Mouse (Mus musculus) forebrain, embryonic 10.5 days (tissue): ENCODE results near the gene Trim13. TPM values are rescaled to one million over a fixed set of nuclear protein-coding genes. Genes with fewer than 3 reads are reported as not detected.

Experiments
- DNase-seq: peaks from one replicate; pipeline ENCODE4 v3.0.0-alpha.2; 2017; ENCODE audit warnings: low spot score; ENCODE audit errors: extremely low spot score
- H3K27ac ChIP-seq: fragments of 300-500 bp; sonication (generic); 2 replicates; pipeline ENCODE4 v1.5.1; 2016; ENCODE audit warnings: mild to moderate bottlenecking
- H3K27me3 ChIP-seq: fragments of 300-500 bp; sonication (generic); 2 replicates; pipeline ENCODE4 v1.6.1; 2016; ENCODE audit warnings: mild to moderate bottlenecking; ENCODE audit not compliant: poor library complexity, severe bottlenecking
- H3K36me3 ChIP-seq: fragments of 300-500 bp; sonication (generic); replicated peaks from 2 replicates; pipeline ENCODE4 v1.6.1; 2016; ENCODE audit warnings: mild to moderate bottlenecking, moderate library complexity
- H3K4me1 ChIP-seq: fragments of 300-500 bp; sonication (generic); 2 replicates; pipeline ENCODE4 v1.6.1; 2016
- H3K4me3 ChIP-seq: fragments of 300-500 bp; sonication (generic); 2 replicates; pipeline ENCODE4 v1.5.1; 2016; ENCODE audit warnings: mild to moderate bottlenecking, moderate library complexity
- H3K9me3 ChIP-seq: fragments of 300-500 bp; sonication (generic); 2 replicates; pipeline ENCODE4 v1.6.1; 2016; ENCODE audit warnings: mild to moderate bottlenecking, moderate library complexity
- WGBS: fragments of 180-500 bp; shearing (Covaris S2); methylation state at CpG from one replicate; pipeline ENCODE4 v1.1.7; 2016; 5-methylcytosine and 5-hydroxymethylcytosine counted together
- microRNA counts: library from miRNA; unstranded; fragments of <30 nt; microRNA quantifications from one replicate; lab custom pipeline; 2017
- microRNA-seq: library from miRNA; unstranded; fragments of <30 nt; microRNA quantifications from one replicate; pipeline ENCODE4, GENCODE M21; 2017
- polyA plus RNA-seq: library from polyadenylated mRNA; unstranded; fragments of >200 nt; fragmentation: Nextera tagmentation; extraction: Ambion mirVana; gene quantifications from 2 replicates; pipeline ENCODE4 v1.2.1, GENCODE M21; 2016

Gene Trim13
- polyA plus RNA-seq, 1 experiment from 2014 or later: 12.5 TPM

- Histone ChIP-seq H3K27me3 (no peaks in the 10 kb centered on the region), H3K9me3 (no peaks in the 10 kb centered on the region), H3K36me3 (peaks cover 8% of the 10 kb centered on the region; the same call in 1 of the 2 replicates), H3K4me1 (peaks cover 26% of the 10 kb centered on the region), H3K4me3 (peak overlapping the region; percentile 27; the same call in 1 of the 2 replicates), H3K27ac (no peak overlapping the region)
- 52% methylated on average over 1 of the region's 1 CpGs for WGBS
- no peak for DNase-seq
These were observed 47.5 kb downstream of the Trim13 start for GRCm38 (mm10) chr14:61645547-61645946.

- Histone ChIP-seq H3K4me3 (peak overlapping the region; percentile 96), H3K27me3 (no peaks in the 10 kb centered on the region), H3K36me3 (peaks cover 8% of the 10 kb centered on the region; the same call in 1 of the 2 replicates), H3K27ac (peak overlapping the region; percentile 100), H3K4me1 (peaks cover 26% of the 10 kb centered on the region), H3K9me3 (no peaks in the 10 kb centered on the region)
- DNase-seq: peak; percentile 47
- under 1% methylated on average over 24 of the region's 24 CpGs for WGBS
These were observed 49.3 kb downstream of the Trim13 start for GRCm38 (mm10) chr14:61647182-61647880.

- peak overlapping the region; percentile 100 for H3K27ac ChIP-seq
- under 1% methylated on average over 95 of the region's 95 CpGs for WGBS
- DNase-seq: peak; percentile 62
- peak overlapping the region; percentile 96 for H3K4me3 ChIP-seq
- H3K27me3 ChIP-seq: no peaks in the 10 kb centered on the region
- peaks cover 26% of the 10 kb centered on the region for H3K4me1 ChIP-seq
- no peaks in the 10 kb centered on the region for H3K9me3 ChIP-seq
- peaks cover 2% of the 10 kb centered on the region; the same call in 1 of the 2 replicates for H3K36me3 ChIP-seq
These were observed 50.0 kb downstream of the Trim13 start for GRCm38 (mm10) chr14:61647881-61648684.

- Histone ChIP-seq H3K27ac (peak overlapping the region; percentile 100), H3K4me3 (peak overlapping the region; percentile 96), H3K4me1 (peaks cover 26% of the 10 kb centered on the region), H3K9me3 (no peaks in the 10 kb centered on the region), H3K27me3 (no peaks in the 10 kb centered on the region), H3K36me3 (no peaks in the 10 kb centered on the region)
- peak; percentile 98 for DNase-seq
- WGBS: 3% methylated on average over 62 of the region's 62 CpGs
These were observed 50.8 kb downstream of the Trim13 start for GRCm38 (mm10) chr14:61648685-61649504.

GRCm38 (mm10) chr14:61650291-61650960 lies 52.4 kb downstream of the Trim13 start:
- H3K4me3 ChIP-seq: no peak overlapping the region
- H3K27me3 ChIP-seq: no peaks in the 10 kb centered on the region
- no peak overlapping the region for H3K27ac ChIP-seq
- no peak for DNase-seq
- no peaks in the 10 kb centered on the region for H3K36me3 ChIP-seq
- H3K4me1 ChIP-seq: peaks cover 19% of the 10 kb centered on the region
- 46% methylated on average over 9 of the region's 9 CpGs for WGBS
- no peaks in the 10 kb centered on the region for H3K9me3 ChIP-seq

MicroRNAs within 50 kb of the gene (microRNA counts, 519-probe panel; counts per million panel counts)
- microRNA mmu-miR-15a (lab: Ali Mortazavi, UCI) (7,915 counts per million, percentile 97 among the panel's probes with 10 or more counts), microRNA mmu-miR-16 (lab: Ali Mortazavi, UCI) (8,531 counts per million, percentile 99 among the panel's probes with 10 or more counts)

Small RNA genes lying within 50 kb of the gene (microRNA-seq; reads per million reads assigned to microRNA genes)
- gene Mir15a (5,209 reads per million, percentile 89 among the genes with 10 or more reads in this experiment), gene Mir16-1 (2,967 reads per million, percentile 86 among the genes with 10 or more reads in this experiment)

Other genes with a start within 250 kb of the Trim13 start
- 8.9 and 9.1 TPM in 2 replicates for gene Ebpl, start 237.8 kb upstream of the Trim13 start, polyA plus RNA-seq
- gene Kpna3, start 158.4 kb upstream of the Trim13 start, polyA plus RNA-seq: 89.8 and 92.4 TPM in 2 replicates
- gene Spryd7, start 41.4 kb upstream of the Trim13 start, polyA plus RNA-seq: 13.8 and 14.1 TPM in 2 replicates
- 0.37 and 0.64 TPM in 2 replicates for gene Kcnrg, start 9.2 kb downstream of the Trim13 start, polyA plus RNA-seq